Mouse (Mus musculus): Measurements from ENCODE around the gene Prss27. TPM values are rescaled to one million over a fixed set of nuclear protein-coding genes. Genes with fewer than 3 reads are reported as not detected.
A peak's percentile ranks its signal among the peaks of the same experiment; 100 is the strongest.

The Prss27 gene
- total RNA-seq (2015) (not detected in 2 replicates), total RNA-seq (2017) (not detected in 2 replicates)

DNA sequence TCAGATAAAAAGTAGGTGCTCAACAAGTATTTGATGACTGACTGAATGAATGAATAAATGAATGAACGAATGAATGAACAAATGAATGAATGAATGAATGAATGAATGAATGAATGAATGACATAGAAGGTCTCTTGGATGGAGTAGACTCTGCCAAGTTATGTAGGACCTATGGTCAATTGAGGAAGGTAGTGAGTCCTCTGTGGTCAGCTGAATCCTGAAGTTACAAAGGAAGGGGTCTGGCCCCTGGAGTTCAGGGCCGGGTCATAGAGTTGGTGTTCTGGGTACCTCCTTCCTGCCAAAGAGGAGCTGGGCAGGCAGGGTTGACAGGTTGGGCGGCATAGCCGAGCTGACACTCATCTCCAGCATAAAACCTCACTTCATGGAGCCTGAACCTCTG lies at the start of gene Prss27:
TSS of gene Prss27 (plus strand) at position 301 of the 400 bp plus-strand sequence.
- no peak for ATAC-seq (ENCODE audit: poor library complexity, severe bottlenecking)

DNA sequence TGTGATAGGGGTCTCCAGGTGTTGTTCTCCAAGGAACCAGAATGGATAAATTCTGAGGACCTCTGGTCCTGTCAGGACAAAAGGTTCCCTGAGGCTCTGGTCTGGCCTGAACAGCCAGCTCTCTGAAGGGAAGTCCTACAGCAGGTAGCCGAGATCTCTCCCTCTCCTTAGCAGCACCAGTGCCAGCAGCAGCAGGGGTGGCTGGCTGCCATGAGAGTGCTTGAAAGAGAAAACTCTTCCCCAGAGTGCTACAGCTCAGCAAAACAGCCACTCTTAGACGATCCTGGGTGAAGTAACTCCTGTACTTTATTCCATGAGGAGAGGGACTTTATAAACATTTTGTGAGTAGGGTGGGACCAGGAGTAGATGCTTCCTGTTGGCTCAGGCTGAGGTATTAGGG lies 48.1 kb upstream of the Prss27 start:
- ATAC-seq (ENCODE audit: poor library complexity, severe bottlenecking): no peak

DNA sequence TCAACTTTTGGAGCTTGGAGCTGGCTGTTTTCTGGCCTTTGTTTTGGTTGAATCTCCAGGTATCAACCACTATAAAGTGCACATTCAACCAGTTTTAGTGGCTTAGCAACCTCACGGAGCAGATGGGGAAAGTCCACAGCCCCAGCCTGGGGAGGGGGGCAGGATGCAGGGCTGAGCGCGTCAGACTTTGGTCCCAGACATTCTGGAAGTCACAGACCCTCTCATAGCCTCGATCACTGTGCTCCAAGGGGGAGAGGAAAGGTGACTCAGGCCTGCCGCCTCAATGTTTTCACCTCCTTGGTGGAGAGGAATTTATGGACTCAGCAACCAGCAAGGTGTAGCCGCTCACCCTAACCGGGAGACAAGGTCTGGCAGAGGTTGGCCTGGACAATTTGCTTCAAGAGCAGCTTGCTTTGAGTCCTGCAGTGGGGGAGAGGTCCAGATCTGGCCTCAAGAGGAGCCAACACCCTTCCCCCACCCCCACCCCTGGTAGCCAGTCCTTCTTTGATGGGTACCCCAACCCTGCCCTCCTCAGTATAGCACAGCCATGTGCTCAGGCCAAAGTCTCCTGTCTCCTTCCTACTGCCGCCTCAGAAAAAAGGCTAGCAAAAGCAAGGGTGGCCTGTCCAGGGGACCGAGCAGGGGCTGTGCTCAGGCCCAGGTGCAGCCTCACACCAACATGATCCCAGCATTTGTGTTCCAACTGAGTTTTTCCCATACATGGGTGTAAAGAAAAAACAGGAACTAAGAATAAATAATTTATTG lies 45.0 kb upstream of the Prss27 start:
- ATAC-seq (ENCODE audit: poor library complexity, severe bottlenecking): no peak

DNA sequence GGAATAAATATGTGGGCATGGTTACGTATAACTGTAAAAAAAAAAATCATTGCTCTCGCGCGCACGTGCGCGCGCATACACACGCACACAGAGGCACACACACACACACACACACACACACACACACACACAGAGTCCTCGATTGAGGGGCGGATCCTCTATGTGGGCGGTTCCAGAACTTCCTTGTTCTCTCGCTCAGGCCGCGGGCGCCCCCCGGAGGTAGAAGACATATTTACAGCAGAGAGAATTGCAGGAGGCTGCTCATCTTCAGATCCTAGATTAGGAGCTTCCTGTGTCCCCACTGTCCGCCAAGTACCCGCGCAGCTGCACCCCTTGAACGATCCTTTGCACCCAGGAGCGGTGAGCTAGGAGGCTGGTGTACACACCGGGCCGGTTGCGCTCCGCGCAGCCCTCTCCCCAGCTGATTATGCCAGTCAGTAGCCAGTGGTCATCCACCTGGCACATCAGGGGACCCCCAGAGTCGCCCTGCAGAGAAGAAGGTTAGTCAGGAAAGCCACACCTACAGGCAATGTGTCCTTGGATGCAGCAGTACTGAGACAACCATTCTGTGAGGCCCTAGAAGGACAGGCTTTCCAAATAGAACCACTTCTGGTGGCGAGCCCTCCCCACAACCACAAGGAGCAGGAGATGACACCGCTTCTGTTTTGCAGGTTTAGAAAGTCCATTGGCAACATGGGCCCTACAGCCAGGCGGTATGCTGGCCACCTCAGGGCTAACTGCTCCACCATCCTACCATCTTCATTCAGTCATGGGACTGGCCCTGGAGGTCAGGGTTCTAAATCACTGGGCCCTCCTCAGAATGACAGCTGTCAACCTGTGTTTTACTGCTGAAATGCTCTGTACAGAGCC lies 44.1 kb upstream of the Prss27 start:
- ATAC-seq (ENCODE audit: poor library complexity, severe bottlenecking): peak; percentile 98

DNA sequence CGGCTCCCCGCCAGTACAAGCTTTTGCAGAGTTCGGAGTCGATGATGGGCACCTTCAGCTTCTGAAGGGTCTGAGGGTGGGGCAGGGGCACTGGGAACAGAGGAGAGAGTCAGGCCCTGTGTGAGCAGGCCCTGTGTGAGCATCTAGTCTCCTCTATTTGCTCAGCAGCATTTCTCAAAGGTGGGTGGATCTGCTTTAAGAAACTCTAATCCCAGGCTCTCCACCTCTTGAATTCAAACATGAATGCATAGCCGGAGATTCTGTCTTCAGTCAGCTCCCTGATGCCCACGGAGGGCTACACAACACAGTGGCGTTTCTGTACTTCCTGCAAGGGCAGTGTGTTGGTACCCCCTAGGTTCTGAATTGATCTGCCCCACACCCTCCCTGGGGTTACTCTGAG lies 43.3 kb upstream of the Prss27 start:
- ATAC-seq (ENCODE audit: poor library complexity, severe bottlenecking): no peak

DNA sequence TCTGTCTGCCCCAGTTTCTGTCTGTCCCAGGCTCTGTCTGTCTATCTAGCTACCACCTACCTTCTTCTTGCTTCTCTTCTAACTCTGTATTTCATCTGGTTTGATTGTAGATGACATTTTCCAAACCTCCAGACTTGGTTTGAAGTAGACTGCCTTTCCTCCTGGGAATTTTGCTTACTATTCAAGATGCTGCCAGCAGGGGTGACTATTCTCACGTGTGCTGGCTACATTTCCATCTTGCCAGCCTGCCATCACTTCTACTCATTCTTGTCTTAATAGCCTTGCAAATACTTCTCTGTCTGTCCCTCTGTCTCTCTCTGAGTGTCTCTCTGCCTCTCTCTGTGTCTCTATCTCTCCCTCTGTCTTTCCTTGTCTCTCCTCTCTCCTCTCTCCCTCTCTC lies 42.5 kb upstream of the Prss27 start:
- no peak for ATAC-seq (ENCODE audit: poor library complexity, severe bottlenecking)

DNA sequence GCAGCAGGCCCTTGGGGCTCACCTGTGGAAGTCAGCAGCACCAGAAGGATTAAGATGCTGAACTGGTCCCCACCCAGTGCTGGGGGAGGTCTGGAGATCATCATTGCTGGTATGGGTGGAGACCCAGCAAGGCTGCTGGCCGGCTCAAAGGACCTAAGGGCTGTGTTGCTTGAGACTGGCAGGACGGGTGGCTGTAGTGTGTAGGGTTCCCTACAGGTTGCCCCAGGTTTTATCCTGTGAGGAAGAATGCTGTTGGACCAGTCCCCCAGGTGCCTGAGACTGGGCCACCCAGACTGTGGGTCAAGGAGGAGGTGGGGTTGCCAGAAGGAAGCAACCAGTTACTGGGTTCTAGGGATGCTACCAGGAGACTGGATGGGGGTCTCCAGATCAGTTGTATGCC lies 40.0 kb upstream of the Prss27 start, which contains the start of gene Prss22:
TSS of gene Prss22 (minus strand) at position 200 of the 400 bp plus-strand sequence.
- ATAC-seq (ENCODE audit: poor library complexity, severe bottlenecking): no peak

DNA sequence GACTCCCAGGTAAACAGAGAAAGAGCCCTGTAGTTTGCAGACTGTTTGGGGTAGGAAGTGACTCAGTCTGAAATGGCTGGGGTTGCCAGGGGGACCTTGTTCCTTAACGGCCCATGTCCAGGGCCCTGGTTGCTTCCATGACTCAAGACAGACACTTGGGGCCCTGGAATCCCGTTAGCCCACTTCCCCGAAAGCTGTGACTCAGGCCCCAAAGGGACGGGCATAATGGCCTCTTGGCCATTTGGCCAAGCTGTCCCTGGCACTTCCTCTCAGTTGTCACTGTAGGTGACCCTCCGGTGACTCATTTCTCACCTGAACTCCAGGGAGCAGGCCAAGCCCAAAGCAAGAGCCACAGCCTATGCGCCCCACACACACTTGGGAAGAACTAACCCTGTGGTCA lies 39.6 kb upstream of the Prss27 start:
- no peak for ATAC-seq (ENCODE audit: poor library complexity, severe bottlenecking)

DNA sequence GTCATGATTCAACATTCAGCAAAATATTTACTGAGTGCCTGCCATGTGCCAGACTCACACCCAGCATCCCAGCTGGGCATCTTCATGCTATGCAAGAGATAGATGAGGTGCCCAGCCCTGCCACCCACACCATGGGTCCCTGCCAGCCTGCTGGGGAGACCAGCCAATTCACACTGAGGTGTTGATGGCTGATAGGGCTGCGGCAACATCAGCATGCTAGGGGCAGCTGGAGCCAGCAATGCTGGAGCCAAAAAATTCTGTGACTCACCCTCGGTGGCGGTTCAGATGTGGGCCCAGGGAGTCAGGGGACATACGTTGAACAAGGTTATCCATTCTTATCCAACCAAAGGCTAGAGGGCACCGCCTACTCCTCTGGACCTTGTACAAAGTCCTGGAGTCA lies 37.5 kb upstream of the Prss27 start:
- no peak for ATAC-seq (ENCODE audit: poor library complexity, severe bottlenecking)

DNA sequence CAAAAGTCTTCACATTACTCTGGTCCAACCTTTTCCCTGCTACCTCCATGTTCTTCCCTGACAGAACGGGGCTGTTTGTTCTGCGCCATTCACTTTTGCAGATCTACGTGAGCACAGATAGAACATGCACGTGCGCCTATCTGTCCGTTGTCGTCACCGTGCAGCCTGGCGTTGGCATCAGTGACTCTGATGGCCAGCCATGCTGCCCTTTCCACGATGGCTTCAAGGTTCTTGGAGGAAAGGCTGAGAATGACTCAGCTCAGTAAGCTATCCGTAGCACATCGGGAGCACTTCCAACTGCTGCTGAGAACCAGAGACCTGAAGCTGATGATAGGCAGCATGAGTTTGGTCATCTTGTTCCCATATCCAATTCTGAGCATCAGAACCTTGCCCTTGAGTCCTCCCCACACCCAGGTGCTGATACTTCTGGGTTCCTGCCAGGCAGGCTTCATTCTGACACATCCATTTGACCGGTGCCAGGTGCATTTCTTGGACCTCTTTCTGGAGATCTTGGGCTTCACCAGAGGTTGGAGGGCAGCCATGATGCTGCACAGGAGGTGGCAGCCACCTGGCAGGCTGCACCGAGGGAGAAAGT lies 33.8 kb upstream of the Prss27 start:
- no peak for ATAC-seq (ENCODE audit: poor library complexity, severe bottlenecking)

DNA sequence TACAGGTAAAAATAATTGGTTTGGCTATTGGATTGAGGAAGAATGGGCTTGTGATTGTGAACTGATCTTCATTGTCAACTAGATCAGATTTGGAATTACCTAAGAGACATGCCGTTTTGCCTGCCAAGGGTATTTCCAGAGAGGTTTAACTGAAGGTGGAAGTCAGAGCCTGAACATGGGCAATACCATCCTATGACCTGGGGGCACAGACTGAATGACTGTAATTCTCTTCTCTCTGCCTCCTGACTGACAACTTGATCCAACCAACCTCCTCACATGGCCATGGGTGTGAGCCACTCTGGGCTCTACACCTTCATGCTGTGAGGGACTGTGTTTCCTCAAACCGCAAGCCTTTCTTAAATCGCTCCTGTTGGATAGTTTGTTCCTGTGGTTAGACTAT lies 32.9 kb upstream of the Prss27 start:
- ATAC-seq (ENCODE audit: poor library complexity, severe bottlenecking): no peak

DNA sequence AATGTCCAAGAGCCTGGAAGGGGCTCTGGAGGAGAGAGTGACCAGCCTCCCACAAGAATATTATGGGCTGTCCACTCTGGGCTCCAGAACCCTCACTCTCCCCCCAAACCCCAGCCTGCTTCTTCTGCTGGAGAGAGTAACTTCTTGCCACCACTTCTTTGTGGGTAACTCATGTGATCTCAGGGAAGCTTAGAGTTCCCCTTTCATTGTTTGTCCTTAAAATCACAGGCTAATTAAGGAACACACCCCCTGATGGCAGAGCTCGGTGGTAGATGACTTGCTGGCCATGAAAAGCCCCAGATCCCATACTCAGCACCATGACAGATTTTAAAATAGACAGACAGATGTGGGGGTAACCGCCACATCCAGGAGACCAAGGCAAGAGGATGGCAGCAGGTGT lies 31.0 kb upstream of the Prss27 start:
- peak; percentile 69 for ATAC-seq (ENCODE audit: poor library complexity, severe bottlenecking)

DNA sequence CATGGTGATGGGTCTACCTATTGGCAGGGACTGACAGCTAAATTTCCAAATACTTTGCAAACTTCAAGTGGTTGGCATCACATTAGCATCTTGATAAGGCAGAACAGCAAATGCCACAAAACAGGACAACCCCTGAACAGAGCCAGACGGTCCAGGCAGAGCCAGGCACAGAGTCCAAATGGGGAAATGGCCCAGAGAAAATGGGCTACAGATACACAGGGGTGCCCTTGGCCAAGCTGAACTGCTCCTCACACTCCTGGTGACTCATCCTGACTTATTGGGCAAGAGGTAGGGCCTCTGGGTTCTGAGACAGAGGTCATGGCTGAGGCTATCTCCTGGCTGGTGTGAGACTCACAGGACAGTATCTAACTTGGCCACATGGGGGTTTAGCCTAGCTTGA lies 30.6 kb upstream of the Prss27 start:
- ATAC-seq (ENCODE audit: poor library complexity, severe bottlenecking): peak; percentile 97

DNA sequence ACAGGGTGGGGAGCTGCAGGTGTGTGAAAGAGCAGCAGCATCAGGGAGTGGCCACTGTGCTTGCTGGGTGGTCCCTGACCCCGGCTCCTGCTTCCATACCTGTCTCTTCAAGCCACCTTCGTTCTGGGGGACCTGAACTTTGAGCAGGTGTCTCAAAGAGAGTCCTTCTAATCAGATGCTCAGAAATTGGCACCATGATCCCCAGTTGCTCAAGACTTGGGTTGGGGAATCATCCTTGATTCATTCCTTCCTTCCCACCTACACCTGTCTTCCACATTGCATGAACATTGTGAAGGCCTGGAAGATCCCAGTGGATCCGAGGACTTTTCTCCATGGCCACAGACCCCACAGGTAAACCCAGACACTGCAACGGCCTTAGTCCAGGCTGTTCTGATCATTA lies 29.8 kb upstream of the Prss27 start:
- no peak for ATAC-seq (ENCODE audit: poor library complexity, severe bottlenecking)

DNA sequence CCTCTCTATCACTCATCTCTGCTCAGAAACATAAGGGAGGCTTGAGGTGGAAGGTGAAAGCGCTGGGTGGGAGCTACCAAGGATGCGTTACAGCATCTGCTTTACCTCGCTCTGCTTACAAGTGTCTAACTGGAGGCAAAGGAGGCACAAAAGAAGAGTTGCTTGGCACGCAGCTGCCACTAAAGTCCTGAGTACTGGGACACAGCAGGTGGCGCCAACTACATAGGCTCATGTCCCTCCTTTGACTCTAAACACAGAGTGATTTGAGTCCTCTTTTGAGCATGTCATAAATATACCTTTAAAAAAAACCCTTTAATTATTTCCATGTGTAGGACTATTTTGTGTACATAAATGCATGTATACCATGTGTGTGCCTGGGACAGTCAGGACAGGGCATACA lies 28.3 kb upstream of the Prss27 start:
- no peak for ATAC-seq (ENCODE audit: poor library complexity, severe bottlenecking)

DNA sequence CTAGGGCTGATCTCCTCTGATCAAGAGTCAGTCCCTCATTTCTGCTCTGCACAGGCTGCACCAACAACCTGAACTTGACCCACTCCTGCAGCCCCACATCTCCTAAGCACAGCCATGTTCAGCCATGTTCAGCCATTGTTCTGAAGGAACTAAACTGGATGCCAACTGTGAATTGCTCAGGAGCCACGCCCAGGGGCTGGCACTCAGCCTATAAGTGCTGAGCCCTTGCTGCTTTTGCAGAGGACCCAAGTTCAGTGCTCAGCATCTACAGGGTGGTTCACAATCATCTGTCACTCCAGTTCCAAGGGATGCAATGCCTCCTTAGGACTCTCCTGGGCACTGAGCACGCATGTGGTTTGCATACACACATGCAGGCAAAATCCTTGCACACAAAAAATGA lies 25.0 kb upstream of the Prss27 start:
- ATAC-seq (ENCODE audit: poor library complexity, severe bottlenecking): no peak

DNA sequence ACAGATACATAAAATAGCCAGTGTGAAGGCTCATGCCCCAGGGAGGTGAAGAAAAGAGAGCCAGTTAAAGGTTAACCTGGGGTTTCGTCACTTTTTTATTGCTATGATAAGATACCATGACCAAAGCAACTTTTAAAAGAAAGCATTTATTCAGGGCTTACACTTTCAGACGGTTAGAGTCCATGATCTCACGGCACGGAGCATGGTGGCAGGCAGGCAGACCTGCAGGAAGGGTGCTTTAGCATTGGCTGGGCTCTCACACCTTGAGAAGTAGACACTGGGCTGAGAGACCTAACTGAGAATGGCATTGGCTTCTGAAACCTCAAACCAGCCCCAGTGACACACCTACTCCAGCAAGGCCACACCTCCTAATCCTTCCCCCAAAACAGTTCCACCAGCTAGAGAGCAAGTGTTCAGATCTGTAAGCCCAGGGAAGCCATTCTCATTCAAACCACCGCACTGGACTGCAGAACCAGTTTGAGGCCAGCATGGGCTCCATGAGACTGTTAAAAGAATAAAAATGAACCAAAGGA lies 23.4 kb upstream of the Prss27 start:
- ATAC-seq (ENCODE audit: poor library complexity, severe bottlenecking): no peak

DNA sequence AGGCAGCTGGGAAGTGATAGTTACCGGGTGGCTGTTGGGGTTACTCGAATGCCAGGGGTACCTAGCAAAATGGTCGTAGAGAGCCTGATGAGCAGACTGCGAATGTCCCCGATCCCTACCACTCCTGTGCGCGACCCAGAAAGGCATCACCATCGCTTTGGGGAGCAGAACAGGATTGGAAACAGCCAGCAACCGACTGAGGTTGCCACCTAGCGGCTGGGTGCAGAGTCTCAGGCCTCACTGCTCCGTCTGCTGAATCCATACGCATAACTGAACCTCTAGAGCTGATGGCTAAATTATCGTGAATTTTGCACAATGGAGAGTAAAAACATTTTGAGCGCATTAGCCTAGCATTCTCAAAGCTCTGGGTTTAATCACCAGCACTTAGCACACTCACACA lies 22.2 kb upstream of the Prss27 start:
- ATAC-seq (ENCODE audit: poor library complexity, severe bottlenecking): peak; percentile 57; the same call in 1 of the 2 replicates

DNA sequence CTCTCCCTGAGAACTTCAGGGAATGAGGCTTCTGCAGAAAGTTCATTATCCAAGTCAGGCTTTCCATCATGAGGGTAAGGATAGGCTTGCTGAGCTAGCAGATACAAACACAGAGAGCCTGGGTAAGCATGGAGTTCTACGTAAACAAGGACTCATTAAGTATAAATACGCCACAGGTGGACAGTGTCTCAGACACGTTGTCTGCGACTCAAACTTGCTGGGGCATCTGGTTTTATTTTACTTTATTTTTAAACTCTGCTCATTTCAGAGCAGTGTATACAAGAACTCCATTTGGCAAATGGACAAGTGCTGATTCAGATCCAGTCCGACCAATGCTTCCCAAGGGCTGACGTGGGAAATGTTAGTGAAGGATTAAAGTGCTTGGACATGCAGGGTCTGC lies 17.2 kb upstream of the Prss27 start:
- no peak for ATAC-seq (ENCODE audit: poor library complexity, severe bottlenecking)

DNA sequence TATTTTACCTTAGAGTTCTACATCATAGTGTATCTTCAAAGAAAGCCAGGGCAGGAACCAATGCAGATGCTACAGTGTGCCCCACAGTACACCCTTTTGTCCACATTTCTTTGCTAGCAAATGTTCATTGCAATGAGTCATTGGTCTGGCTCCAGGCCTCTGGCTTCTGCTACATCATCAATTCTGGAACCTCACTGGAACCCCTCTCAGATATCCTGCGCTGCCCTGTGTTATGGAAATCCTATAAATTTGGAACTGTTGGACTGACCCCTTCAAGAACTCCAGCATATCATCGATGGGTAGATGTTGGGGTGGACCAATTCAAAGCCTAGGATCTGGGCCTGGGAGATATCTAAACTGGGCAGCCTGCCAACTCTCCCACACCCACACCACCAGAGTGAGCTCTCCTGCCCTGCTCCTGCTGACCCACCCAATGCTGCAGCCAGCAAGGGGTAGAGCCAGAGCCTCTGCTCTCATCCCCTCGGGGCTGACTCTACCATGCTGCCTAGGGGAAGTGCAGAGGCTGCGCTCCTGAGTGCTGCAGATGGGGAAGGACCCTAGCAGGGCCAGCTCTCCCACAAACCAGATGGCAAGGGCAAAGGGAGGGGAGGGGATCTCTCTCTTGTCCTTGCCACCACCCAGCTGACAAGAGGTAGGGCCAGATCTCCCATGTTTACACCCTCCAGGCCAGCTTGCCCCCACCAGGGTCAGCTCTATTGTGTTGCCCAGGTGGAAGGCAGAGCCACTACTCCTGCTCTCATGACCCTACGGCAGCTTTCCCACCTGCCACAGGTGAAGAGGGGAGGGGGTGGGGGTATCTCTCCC lies 16.4 kb upstream of the Prss27 start:
- no peak for ATAC-seq (ENCODE audit: poor library complexity, severe bottlenecking)

DNA sequence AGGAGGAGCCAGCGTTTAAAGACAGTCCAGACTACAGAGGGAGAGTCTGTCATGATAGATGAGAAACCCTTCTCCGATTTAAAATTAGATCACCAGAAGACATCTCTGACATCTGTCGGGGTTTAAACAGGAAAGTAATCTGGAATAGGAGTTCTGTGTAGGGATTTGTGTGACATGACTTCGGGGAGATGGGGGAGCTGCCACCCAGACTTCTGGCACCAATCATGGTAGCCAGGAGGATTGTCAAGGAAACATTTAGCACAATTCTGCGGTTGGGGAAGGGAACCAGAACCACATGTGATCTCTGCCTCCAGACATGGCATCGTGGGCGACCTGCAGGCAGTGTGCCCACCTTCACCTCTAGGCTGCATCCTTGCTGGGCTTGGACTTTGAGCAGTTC lies 8.5 kb upstream of the Prss27 start:
- no peak for ATAC-seq (ENCODE audit: poor library complexity, severe bottlenecking)
